Mouse (Mus musculus) ES-E14 (cell line): ENCODE data around the gene Pex26.

ENCODE experiments used
- CHD2 ChIP-seq: IDR thresholded peaks from 2 replicates; pipeline ENCODE4 v1.6.1; 2014; ENCODE audit warnings: mild to moderate bottlenecking, low read depth, low read length, inconsistent platforms
- HCFC1 ChIP-seq: IDR thresholded peaks from 2 replicates; pipeline ENCODE4 v1.6.1; 2012; ENCODE audit warnings: low read length, inconsistent platforms, borderline replicate concordance; ENCODE audit not compliant: insufficient read depth
- MAFK ChIP-seq: IDR thresholded peaks from 2 replicates; pipeline ENCODE4 v1.6.1; 2014; ENCODE audit warnings: mild to moderate bottlenecking, low read depth, low read length, inconsistent platforms; ENCODE audit not compliant: insufficient read depth
- ZC3H11A ChIP-seq: IDR thresholded peaks from 2 replicates; pipeline ENCODE4 v1.6.1; 2012; ENCODE audit warnings: low read depth, mild to moderate bottlenecking, inconsistent platforms, low read length, borderline replicate concordance
- ZNF384 ChIP-seq: IDR thresholded peaks from 2 replicates; pipeline ENCODE4 v1.6.1; 2012; ENCODE audit warnings: low read depth, low read length, inconsistent platforms

- TF ChIP-seq CHD2 (no peak), MAFK (no peak), ZNF384 (no peak), ZC3H11A (no peak), HCFC1 (no peak)
These were observed 29.5 kb downstream of the Pex26 start for GRCm38 (mm10) chr6:121212988-121213387.
